Mouse (Mus musculus) testis, adult 10 weeks (tissue): ENCODE measurements around the gene Vmn1r88. TPM values are rescaled to one million over a fixed set of nuclear protein-coding genes. Genes with fewer than 3 reads are reported as not detected.

Experiments used
- polyA plus RNA-seq: library from polyadenylated mRNA; stranded (reverse); fragments of 350-450 nt; fragmentation: Illumina TruSeq; extraction: RNeasy Lipid Tissue Mini Kit (QIAGEN cat#74804); gene quantifications from one replicate; pipeline ENCODE4 v1.2.3, GENCODE M21; 2014; ENCODE audit warnings: low read depth, low replicate concordance

Vmn1r88 gene
- polyA plus RNA-seq, result 0.20 TPM

DNA sequence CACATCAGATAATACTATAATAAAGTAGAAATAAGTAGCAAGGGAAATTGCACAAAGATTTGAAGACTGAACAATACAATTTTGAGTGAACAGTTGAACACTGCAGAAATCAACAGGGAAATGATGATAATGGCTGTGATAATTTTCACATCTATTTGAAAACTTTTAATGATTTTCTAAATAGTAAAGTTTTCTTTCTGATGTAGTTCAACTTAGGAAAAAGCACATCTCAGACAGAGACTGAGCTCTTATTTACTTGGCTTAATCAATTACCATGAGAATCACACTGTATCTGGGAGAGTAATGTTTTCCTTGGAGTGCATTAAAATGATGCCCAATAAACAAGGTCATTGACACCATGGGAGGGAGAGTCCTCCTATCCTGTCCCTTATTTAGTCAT lies at the start of gene Vmn1r88:
Gene Vmn1r88, plus strand, starts transcription at position 301 of the 400 bp plus-strand sequence.

DNA sequence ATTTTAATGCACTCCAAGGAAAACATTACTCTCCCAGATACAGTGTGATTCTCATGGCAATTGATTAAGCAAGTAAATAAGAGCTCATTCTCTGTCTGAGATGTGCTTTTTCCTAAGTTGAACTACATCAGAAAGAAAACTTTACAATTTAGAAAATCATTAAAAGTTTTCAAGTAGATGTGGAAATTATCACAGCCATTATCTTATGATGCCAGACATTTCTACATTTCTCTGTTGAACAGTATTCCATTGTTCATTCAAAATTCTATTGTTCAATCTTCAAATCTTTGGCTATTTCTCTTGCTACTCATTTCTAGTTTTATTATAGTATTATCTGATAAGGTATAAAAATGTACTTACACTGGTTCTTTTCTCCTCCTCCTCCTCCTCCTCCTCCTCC lies 39.6 kb upstream of the Vmn1r88 start, which contains the start of gene Vmn1r86:
Gene Vmn1r86, minus strand, starts transcription at position 101 of the 400 bp plus-strand sequence.

DNA sequence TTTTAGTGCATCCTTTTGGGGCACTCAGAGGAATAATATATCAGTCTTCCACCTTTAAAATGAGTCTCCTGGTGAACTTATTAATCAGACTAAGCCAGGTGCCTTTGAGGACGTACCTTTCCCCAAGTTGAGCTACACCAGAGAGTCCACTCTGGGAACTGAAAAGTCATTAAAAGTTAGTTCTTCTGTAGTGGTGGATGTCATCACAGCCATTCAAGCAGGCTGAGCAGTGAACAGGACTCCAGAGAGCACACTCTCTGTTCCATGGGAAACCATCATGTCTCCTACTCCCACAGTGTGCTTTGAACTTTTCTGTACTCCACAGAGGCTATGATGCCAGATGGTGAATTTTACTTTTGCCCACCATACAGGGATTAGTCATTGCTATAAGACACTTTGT lies 19.3 kb upstream of the Vmn1r88 start, which contains the start of gene Vmn1r87:
Gene Vmn1r87, minus strand, starts transcription at position 101 of the 400 bp plus-strand sequence.

DNA sequence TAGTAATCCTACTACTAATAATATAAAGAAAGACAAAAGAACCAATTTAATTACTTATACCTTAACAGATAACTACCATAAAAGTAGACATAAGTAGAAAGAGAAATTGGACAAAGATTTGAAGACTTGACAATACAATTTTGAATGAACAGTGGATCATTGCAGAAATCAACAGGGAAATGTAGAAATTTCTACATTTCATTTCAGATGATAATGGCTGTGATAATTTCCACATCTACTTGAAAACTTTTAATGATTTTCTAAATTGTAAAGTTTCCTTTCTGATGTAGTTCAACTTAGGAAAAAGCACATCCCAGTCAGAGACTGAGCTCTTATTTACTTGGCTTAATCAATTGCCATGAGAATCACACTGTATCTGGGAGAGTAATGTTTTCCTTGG lies 53.4 kb downstream of the Vmn1r88 start, which contains the start of gene Vmn1r89:
Gene Vmn1r89, plus strand, starts transcription at position 301 of the 400 bp plus-strand sequence.

Other genes starting within 250 kb of the Vmn1r88 start
- gene Rps5, start 237.3 kb upstream of the Vmn1r88 start, polyA plus RNA-seq, result 10.1 TPM
- 0.15 TPM for gene Rnf225, start 232.2 kb upstream of the Vmn1r88 start, polyA plus RNA-seq
- gene Zfp324, start 193.7 kb upstream of the Vmn1r88 start, polyA plus RNA-seq, result 0.43 TPM
- 5.4 TPM for gene Zfp446, start 181.7 kb upstream of the Vmn1r88 start, polyA plus RNA-seq
- not detected for gene Slc27a5, start 161.4 kb upstream of the Vmn1r88 start, polyA plus RNA-seq
- gene Trim28, start 160.5 kb upstream of the Vmn1r88 start, polyA plus RNA-seq, result 84.5 TPM
- gene Zbtb45, start 149.5 kb upstream of the Vmn1r88 start, polyA plus RNA-seq, result 0.31 TPM
- gene Chmp2a, start 124.8 kb upstream of the Vmn1r88 start, polyA plus RNA-seq, result 93.6 TPM
- 123 TPM for gene Ube2m, start 121.3 kb upstream of the Vmn1r88 start, polyA plus RNA-seq
- 2.5 TPM for gene Mzf1, start 104.8 kb upstream of the Vmn1r88 start, polyA plus RNA-seq
- gene Vmn1r85, start 64.4 kb upstream of the Vmn1r88 start, polyA plus RNA-seq, result not detected
- not detected for gene Vmn1r86, start 39.7 kb upstream of the Vmn1r88 start, polyA plus RNA-seq
- gene Vmn1r87, start 19.4 kb upstream of the Vmn1r88 start, polyA plus RNA-seq, result not detected
- gene Vmn1r89, start 53.5 kb downstream of the Vmn1r88 start, polyA plus RNA-seq, result not detected
- gene Lig1, start 117.7 kb downstream of the Vmn1r88 start, polyA plus RNA-seq, result 15.7 TPM
- gene Zswim9, start 119.2 kb downstream of the Vmn1r88 start, polyA plus RNA-seq, result 3.7 TPM
- 0.56 TPM for gene Pla2g4c, start 165.1 kb downstream of the Vmn1r88 start, polyA plus RNA-seq
- gene Cabp5, start 238.6 kb downstream of the Vmn1r88 start, polyA plus RNA-seq, result 0.11 TPM